Mouse (Mus musculus): ENCODE data around the gene Map1b.
A peak's percentile ranks its signal among the peaks of the same experiment; 100 is the strongest.

The Map1b gene

DNA sequence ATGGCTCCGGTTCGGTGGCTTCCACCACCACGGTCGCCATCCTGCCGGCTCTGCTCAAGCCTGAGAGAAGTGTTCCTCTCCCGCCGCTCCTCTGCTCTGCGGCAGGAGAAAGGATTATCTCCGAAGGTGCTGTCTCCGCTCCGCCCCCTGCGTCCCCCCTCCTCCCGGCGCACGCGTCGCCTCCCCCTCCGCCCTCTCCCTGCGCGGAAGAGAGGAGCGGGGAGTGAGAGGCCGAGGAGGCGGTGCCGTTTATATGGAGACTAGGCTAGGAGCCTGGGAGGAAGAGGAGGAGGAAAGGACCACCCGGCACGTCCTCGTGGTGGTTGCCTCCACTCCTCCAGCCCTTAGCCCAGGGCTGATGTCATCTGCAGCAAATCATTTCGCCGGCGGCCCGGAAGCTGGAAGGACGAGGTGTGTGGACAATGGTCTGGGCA lies at the start of gene Map1b:
Gene Map1b (minus strand): TSS at position 93 of the 434 bp plus-strand sequence.
- DNase-seq (ENCODE audit: low spot score in 2 of 2): peak; percentile 59 to 66

DNA sequence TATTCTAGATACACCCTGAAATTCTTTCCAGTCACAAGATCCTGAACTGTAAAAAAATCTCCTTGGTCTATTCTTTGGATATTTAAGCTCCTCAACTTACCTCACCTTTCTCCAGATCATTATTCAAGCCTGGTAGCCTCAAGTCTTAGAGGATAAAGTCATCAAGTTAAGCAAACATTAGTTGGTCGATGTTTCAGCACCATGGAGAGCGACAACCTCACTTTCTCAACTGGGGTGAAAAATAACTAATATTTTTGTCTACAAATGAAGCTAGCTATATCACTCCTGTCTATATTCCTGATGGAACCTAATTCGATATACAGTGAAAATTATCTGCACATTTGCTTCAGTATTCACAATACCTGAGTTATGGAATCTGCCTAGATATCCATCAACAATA lies 48.0 kb upstream of the Map1b start:
- peak in 1 of 2 experiments; percentile 67 for DNase-seq (ENCODE audit: low spot score in 2 of 2)

DNA sequence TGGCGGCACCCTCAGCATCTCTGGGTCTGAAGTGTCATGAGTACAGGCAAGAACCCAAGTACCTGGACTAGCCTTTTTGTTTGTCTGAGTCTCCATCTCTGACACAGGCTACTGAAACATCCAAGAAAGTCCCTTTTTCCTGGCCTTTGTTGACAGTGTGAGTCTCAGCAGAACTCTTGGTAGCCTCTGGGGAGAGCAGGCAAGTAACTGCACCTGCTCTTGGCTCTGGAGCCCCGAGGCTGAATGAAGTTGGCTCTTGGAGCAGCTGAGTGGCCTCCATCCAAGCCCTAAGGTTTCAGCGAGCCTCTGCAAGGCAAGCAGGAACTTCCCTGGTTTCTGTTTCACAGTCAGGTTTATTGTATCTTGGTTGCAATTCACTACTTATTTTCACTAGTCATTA lies 46.7 kb upstream of the Map1b start:
- no peak for DNase-seq (ENCODE audit: low spot score in 2 of 2)

DNA sequence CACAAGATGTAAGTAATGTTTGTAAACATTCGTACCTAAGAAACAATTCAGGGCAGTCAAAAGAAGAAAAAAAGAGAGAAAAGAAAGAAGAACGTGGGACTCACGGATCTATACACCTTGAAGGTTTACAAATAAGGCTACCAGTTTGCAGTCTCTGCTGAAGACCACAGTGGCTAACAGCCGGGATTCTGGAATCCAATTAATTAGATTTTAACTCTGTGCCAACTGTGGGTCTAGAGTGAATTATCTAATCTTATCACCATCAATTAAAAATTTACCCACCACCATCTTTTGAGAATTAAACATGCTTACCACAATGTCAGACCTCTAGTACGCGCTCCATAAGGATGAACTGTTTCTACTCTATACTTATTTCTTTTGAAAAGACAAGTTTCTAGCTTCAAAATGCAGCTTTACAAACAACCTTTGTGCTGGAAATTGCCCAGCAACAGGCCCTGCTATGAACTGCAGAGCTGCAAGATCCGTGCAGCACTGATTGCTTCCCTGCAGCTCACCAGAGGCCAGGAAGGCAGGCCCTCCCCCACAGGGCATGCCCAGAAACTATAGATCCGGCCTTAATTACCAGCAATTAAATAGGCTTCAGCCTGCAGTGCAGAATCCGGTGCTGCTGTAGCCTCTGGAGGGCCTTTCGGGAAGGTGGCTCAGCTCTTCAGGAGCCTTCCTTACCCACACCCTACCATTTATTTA lies 45.7 kb upstream of the Map1b start:
- DNase-seq (ENCODE audit: low spot score in 2 of 2): no peak

DNA sequence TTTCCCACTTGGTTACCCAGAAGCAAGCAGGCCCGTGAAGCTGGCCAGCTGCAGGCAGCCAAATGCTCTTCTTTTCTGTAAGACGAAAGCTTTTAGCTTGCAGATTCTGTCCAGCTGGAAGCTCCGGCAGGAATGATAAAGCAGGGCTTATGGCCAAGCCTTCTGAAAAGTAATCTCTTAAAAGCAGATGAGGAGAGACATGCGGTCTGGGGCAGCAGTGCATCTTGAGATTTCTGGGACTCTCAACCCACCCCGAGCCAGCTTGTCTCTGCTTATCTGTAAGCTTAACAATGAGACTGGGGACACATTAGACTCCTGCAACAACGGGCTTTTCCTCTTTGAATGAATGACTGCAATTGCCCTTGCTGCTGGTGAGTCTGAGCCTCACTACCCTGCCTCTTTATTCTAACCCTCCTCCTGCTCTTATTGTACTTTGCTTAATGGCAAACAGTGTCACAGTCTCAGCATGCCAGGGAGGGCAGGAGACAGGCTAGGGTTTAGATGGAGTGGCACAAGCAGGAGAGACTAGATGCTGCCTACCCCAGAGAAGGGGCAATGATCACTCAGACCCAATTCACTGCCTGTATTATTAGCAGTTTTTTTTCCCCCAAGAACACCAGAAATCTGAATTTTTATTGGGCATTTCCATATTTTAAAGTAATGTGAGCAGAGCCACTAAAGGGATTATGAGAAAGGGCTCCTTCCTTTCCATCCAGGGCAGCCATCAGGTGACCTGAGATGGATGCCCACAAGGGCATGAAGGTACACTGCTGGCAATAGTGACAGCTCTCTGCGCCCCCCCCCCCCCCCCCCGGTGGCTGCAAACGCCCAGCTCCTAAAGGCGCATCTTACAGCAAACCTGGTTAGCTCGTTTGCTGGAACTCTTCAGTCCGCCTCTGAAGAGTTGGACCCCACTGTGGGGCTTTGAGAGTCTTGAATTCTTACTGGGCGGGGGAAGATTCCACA lies 44.6 kb upstream of the Map1b start:
- no peak for DNase-seq (ENCODE audit: low spot score in 2 of 2)

DNA sequence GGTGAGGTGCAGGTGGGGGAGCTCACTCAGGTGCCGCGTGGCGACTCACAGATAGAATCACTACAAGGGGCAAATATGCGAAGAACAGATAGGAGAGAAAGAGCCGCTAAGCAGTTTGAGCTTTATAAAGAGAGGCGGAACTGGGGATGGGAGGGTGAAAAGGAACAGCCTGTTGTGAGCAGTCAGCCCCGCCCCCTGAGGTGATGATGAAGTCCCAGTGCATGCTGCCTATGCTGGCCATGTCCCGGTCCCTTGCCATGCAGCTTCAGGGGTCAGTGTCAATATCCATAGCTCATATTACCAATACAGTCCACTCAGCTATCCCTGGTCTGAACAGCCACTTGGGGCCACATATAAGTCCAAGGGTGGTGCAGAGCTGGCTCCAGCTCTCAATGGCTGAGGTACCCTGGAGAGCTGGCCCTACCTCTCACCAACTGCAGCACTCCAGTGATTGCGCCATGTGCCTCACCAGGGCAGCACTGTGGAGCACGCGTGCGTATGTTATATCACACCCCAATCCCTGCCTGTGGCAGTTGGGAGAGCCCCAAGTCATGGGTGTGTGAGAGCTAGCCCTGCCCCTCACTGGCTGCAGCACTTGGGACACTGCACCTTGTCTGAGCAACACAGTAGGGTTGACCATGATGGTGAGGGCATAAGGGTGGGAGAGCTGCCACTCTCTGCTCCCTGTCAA lies 42.0 kb upstream of the Map1b start:
- DNase-seq (ENCODE audit: low spot score in 2 of 2): no peak

DNA sequence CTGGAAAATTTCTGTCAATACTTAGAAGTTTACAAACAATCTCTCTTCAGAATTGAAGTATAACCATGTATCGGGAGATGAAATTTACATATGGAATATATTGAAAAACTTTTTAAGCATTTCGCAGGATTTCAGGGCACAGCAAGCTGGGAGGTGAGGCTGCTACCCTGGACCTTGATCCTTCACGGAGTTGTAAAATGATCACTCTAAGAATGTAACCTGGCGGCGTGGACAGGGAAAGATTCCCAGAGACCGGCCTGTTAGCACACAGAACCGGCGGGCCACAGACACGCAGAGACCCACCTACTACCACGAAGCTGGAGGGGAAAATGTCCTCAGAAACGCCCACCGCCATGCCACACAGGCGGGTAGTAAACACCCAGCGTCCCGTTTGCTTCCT lies 41.5 kb upstream of the Map1b start:
- no peak for DNase-seq (ENCODE audit: low spot score in 2 of 2)

DNA sequence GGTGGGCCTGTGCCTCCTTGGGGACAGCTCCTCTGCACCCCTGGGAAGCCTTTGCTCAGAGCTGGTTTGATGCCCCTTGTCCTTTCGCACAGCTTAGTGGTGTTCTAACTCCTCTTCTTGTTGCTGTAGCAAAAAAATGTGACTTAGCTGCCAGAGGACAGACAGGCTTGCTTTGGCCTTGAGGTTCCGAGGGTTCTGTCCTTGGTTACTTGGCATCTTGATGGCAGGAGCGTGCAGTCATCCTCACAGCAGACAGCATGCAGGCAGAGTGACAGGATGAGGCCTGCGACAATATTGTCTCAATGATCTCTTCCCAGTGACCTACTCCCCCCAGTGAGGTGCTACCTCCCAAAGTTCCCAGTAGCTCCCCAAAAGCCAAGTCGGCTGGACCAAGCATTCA lies 41.0 kb upstream of the Map1b start:
- DNase-seq (ENCODE audit: low spot score in 2 of 2): no peak

DNA sequence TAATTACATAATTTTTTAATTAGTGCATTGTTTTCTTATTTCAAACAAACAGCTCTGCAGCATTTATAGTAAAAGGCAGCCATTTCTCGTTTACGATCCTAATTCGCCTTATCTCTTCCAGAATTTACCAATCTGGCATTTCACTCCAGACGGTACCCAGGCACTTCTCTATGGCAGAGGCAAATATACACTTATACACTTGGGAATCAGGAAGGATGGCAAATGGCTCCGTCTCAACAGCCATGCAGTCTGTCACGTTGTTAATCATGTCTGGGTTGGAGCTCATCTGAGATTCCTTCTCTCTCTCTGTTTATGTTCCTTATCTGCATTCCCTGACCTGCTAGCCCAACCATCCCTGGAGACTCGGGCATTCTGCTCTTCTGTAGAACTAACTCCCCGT lies 38.6 kb upstream of the Map1b start:
- DNase-seq (ENCODE audit: low spot score in 2 of 2): no peak

DNA sequence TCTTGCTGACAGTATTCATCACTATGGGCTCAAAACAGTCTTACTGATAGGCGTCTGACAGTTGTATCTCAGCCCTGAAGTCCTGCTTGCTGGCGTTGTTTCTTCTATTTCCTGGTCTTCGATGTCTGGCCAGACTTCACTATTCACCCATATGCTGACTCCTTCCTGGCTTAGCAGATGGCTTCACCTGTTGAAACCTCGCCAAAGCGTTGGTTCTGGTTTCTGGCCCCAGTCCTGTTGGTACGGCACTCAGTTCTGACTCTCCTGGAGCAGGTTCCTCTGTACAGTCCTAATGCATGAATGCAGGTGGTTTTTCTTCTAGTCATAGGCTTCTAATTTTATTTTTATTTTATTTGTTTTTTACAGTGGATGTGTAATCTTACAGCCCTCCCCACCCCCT lies 38.1 kb upstream of the Map1b start:
- DNase-seq (ENCODE audit: low spot score in 2 of 2): no peak

DNA sequence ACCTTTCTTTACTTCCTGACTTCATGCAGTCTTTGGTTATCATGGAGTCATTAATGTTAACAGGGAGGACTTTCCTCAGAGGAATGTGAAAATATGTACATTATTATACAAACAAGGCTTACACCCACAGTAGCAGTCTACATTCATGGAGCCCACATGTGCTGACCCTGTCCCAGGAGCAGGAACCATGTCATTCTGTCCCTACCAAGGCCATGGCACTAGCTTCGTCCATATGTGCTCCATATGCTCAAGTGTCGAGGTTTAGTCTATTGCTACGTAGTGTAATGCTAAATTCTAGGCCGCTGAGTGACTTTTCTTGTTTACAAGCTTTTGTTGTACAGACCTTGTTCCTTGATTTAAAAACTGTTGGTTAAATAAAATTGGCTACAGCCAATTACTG lies 36.0 kb upstream of the Map1b start:
- no peak for DNase-seq (ENCODE audit: low spot score in 2 of 2)

DNA sequence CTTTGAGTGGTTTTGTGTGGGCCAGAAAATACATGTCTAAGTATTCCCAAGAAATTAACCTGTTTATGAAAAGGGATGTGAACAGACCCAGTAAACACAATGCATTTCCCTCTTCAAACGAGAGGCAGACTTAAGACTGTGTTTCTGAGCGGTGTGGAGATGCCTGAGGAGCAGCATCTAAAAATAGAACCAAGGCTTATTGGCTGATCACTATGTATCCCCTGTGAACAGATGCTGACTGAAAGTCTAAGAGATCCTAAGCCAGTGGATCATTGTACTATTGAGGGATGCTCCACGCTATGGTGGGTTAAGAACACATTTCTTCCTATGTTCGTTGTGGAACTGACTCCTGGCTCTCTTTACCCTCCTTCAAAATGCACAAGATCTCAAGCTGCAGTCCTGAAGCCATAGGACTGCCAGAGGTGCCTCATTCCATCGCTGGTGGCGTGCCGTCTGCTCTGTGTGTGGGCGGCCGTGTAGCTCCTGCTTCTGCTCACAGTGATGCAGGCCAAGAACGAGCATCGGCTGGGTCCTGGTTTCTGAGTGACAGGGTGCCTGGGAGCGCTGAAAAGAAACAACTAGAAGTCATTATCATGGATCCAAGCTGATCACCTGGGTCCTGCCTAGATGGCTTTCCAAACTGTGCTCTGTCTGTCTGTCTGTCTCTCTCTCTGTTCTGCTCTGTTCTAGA lies 34.5 kb upstream of the Map1b start:
- DNase-seq (ENCODE audit: low spot score in 2 of 2): no peak

DNA sequence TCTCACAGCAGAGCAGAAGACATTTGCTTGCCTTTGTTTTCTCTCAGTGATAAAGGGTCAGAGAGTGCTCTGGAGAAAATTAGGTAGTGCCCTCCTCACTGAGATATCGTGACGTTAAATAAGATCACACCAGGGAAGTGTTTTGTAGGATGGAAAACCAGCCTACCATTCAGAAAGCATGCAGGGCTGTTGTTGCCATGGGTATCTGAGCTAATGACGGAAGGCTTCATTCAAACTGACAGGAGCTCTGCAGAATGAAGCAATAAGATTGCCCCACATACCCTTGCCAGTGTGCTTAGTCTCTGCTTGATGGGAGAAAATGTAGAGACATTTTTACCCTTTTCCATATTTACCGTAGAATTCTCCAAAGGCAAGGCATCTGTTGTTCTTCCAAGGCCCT lies 33.7 kb upstream of the Map1b start:
- DNase-seq (ENCODE audit: low spot score in 2 of 2): no peak

DNA sequence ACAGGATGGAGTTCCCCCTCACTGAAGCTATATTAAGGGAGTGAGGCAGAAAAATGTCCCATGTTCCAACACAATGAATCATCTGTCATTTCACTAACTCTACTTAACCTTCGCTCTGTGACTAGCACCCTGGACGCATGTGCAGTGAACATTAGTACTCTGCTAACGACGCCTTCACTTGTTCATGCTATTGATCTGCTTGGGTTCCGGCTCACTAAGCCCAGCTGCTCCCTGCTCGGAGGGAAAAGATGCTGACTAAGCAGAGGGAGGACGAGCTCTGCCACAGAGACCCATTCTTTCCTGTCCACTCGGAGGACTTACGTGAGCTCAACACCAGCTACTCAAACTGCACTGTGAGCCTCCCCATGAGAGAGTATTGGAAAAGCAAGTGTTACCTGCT lies 33.2 kb upstream of the Map1b start:
- DNase-seq (ENCODE audit: low spot score in 2 of 2): no peak

DNA sequence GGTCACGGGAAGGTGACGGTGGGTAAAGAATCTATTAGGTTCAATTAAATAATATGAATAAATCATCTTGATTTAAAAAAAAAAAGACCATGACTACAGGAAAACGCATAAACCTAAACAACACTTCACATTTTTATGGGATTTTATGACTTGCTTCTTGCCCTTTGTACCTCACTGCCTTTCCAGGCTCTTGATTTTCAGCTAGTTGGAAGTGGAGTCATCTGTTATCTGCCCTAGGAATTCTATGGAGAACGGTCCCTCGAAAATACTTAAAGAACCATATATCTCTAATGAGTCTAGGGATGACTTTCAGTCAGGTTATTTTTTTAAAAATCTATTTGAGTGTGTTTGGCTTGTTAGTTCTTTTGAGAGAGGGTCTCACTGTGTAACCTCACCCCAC lies 30.5 kb upstream of the Map1b start:
- no peak for DNase-seq (ENCODE audit: low spot score in 2 of 2)

DNA sequence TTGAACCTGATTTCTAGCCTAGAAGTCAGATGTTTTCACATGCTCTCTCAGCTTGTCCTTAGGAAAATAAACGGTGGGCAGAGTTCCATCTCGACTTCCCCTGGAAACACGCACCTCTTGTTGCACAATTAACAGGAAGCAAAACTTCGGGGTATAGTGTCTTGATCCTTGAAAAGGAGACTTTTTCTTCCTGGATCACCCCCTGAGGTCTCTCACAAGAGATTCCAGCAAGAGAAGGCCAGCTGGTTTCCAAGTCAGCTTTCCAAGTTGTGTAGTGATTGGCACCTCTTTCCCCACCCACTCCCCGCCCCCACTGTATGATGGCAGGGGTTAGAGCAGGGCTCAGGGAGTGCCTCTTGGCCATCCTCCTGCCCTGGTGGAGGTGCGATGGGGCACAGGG lies 28.9 kb upstream of the Map1b start:
- no peak for DNase-seq (ENCODE audit: low spot score in 2 of 2)

DNA sequence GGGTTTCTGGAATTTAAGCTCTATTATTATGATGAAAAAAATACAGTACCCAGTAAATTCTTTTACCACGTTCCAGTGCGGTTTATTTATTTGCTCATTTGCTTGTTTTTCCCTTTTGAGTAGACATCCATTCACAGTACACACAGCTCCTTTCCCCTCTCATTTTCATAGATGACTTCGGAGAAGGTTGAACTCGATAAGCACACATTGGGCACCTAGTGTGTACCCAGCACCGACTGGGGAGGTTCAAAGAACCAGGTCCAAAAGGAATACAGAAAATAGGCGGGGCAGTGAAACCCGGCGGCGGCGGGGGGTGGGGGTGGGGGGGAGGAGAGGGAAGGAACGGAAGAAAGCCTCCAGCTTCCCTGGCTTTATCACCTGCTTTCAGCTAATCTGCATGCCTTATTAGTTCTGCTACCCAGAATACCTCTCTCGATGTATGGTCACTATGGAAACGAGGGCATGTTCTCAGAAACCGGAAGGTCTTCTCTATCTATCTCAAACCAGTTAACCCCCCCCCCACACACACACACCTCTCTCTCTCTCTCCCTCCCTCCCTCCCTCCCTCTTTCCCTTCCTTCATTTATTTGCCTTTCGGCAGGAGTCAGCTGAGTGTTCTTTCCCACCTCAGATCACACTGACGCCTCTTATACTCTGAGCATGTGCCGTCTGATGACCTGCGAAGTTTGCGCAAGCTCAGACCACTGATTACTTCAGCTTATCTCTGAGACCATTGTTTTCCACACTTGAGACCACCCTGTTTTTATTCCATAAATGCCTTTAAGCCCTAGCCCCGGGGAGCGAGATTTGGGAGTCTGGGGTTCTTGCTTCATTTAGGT lies 25.3 kb upstream of the Map1b start:
- no peak for DNase-seq (ENCODE audit: low spot score in 2 of 2)

DNA sequence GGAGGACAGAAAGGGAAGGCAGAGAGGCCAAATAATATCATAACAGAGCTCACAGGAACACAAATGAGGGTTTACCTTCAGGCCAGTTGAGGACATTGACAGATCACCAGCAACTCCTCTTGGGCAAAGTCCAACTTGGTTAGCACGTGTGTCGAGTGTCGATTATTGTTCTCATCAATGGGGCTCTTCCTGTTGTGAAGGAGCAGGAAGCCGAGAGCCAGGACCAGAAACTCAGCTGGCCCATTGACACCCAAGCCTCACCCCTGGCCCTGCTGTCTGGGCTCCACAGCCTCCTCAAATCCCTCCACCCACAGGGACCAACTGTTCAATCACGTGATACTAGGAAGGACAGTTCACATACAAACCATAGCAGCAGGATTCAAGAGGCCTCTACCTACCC lies 22.9 kb upstream of the Map1b start:
- DNase-seq (ENCODE audit: low spot score in 2 of 2): no peak

DNA sequence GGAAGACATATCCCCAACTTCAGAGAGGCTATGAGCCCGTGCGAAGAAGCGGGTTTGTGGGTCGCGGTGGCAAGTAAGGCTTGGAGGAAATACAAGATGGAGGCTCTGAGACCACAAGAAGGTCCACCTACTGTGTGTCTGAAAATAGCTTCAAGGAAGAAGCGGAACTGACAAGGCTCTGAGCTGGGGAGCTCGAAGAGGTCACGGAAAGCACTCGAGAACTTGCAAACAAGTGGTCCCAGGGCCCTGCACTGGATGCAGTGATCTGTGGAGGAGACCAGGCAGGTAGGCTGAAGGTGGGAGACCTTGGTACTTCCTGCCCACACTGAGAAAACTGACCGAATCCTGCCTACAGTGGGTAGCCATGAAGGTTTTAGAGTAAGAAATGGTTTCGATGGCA lies 22.5 kb upstream of the Map1b start:
- no peak for DNase-seq (ENCODE audit: low spot score in 2 of 2)

DNA sequence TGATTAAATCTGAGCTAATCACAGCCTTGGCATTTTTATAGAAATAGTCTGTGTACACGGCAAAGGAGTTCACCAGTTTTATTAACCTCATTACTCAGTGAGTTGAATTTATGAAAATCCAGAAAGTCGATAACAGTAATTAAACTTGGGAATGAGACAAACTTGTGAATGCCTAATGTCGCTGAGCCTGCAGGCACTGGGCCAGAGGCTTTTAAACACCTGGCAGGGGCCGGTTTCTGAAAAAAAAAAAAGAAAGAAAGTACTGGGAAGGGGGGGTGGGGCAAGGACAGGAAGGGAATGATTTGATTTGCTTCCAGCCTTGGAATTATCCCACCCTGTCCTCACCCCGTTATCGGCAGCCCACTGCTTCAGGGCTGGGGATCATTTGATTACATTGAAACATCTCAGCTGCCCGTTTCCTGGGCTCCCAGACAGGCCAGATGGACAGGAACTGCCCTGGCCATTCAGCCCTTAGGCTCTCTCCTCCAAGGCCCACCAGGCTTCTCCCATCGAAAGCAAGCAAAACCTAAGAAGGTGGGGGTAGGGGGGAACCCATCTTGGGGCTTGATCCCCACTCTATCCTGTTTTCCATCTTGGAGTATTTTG lies 21.7 kb upstream of the Map1b start:
- DNase-seq (ENCODE audit: low spot score in 2 of 2): no peak

DNA sequence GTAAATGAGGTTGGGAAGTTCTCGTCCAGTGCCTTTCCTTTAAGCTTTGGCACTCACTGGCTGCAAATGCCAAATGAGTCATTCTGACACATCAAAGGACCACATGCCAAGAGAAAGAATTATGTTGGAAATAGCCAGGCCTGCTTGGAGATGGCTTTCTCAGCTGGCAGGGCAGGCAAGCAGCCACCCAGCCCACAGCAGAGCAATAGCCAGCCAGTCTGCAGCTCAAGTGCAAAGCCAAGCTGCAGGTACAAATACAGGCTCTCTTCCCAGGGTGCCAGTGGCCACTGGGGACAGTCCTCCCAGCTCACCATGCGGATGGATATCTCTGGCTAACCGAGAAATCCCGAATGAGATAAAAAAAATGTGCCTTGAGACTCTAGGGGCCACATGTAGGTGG lies 12.1 kb upstream of the Map1b start:
- DNase-seq (ENCODE audit: low spot score in 2 of 2): no peak

All from urinary bladder, postnatal 4 days (tissue).